Mouse (Mus musculus) CH12.LX (cell line): ENCODE data around the gene Zfhx3.

ENCODE experiments used
- BHLHE40 ChIP-seq: IDR thresholded peaks from 2 replicates; pipeline ENCODE4 v1.6.1; 2011; ENCODE audit warnings: mild to moderate bottlenecking, low read depth, low read length, improper control_type of control experiment
- CTCF ChIP-seq, 2 experiments: IDR thresholded peaks in 1 of 2; conservative IDR thresholded peaks in 1 of 2; 2 replicates each; pipeline ENCODE4 v1.5.1; 2011 to 2012; ENCODE audit warnings: low read depth in 2 of 2, low read length in 2 of 2, improper control_type of control experiment in 1 of 2, inconsistent platforms in 1 of 2, mild to moderate bottlenecking in 1 of 2, moderate library complexity in 1 of 2
- ELF1 ChIP-seq: IDR thresholded peaks from 2 replicates; pipeline ENCODE4 v1.6.1; 2014; ENCODE audit warnings: low read depth, mild to moderate bottlenecking, inconsistent platforms, low read length, improper control_type of control experiment
- EP300 ChIP-seq: IDR thresholded peaks from 2 replicates; pipeline ENCODE4 v1.6.1; 2011; ENCODE audit warnings: low read length, improper control_type of control experiment
- KAT2A ChIP-seq: IDR thresholded peaks from 2 replicates; pipeline ENCODE4 v1.6.1; 2012; ENCODE audit warnings: low read length, improper control_type of control experiment, inconsistent platforms; ENCODE audit not compliant: insufficient replicate concordance
- MAFK ChIP-seq: IDR thresholded peaks from 2 replicates; pipeline ENCODE4 v1.6.1; 2011; ENCODE audit warnings: low read length, improper control_type of control experiment; ENCODE audit not compliant: insufficient replicate concordance
- MAX ChIP-seq: IDR thresholded peaks from 2 replicates; pipeline ENCODE4 v1.6.1; 2011; ENCODE audit warnings: low read length, improper control_type of control experiment
- POLR2A ChIP-seq: IDR thresholded peaks from 2 replicates; pipeline ENCODE4 v1.6.1; 2011; ENCODE audit warnings: low read depth, mild to moderate bottlenecking, improper control_type of control experiment, low read length
- POLR2AphosphoS2 ChIP-seq: IDR thresholded peaks from 2 replicates; pipeline ENCODE4 v1.6.1; 2011; ENCODE audit warnings: low read depth, low read length, improper control_type of control experiment
- UBTF ChIP-seq: IDR thresholded peaks from 2 replicates; pipeline ENCODE4 v1.6.1; 2012; ENCODE audit warnings: low read depth, mild to moderate bottlenecking, inconsistent platforms, low read length, improper control_type of control experiment, moderate library complexity
- USF1 ChIP-seq: IDR thresholded peaks from 2 replicates; pipeline ENCODE4 v1.6.1; 2014; ENCODE audit warnings: low read depth, mild to moderate bottlenecking, inconsistent platforms, low read length, improper control_type of control experiment
- USF2 ChIP-seq: conservative IDR thresholded peaks from 2 replicates; pipeline ENCODE4 v1.6.1; 2011; ENCODE audit warnings: low read depth, low read length, improper control_type of control experiment

- TF ChIP-seq POLR2A (no peak), CTCF (conservative IDR thresholded peaks at IDR 0.05 in 1 of 2, IDR thresholded peaks at IDR 0.05 in 1 of 2; ENCODE audit: low read depth in 2 of 2, low read length in 2 of 2) (no peak), POLR2AphosphoS2 (no peak), MAX (no peak), UBTF (no peak), EP300 (no peak), BHLHE40 (no peak), KAT2A (no peak), ELF1 (no peak), USF2 (no peak), MAFK (no peak), USF1 (no peak)
Measured at GRCm38 (mm10) chr8:108507769-108508168, 565.3 kb downstream of the Zfhx3 start.
